Mouse (Mus musculus) frontal cortex, adult 2 months (tissue): ENCODE results near the gene G430095P16Rik. TPM values are rescaled to one million over a fixed set of nuclear protein-coding genes. Genes with fewer than 3 reads are reported as not detected.

Experiments
- DNase-seq, 2 experiments: peaks; one replicate each; pipeline ENCODE4 v3.0.0; 2022; ENCODE audit warnings: low spot score in 1 of 2; ENCODE audit errors: extremely low spot score in 1 of 2
- polyA plus RNA-seq: library from polyadenylated mRNA; depleted of rRNA; stranded (reverse); fragments of >200 nt; gene quantifications from 2 replicates; pipeline ENCODE4 v1.2.3, GENCODE M21; 2012; rRNA removed

Gene G430095P16Rik
- polyA plus RNA-seq = 0.36 TPM in 1 of 2 replicates, not detected in the other

DNA sequence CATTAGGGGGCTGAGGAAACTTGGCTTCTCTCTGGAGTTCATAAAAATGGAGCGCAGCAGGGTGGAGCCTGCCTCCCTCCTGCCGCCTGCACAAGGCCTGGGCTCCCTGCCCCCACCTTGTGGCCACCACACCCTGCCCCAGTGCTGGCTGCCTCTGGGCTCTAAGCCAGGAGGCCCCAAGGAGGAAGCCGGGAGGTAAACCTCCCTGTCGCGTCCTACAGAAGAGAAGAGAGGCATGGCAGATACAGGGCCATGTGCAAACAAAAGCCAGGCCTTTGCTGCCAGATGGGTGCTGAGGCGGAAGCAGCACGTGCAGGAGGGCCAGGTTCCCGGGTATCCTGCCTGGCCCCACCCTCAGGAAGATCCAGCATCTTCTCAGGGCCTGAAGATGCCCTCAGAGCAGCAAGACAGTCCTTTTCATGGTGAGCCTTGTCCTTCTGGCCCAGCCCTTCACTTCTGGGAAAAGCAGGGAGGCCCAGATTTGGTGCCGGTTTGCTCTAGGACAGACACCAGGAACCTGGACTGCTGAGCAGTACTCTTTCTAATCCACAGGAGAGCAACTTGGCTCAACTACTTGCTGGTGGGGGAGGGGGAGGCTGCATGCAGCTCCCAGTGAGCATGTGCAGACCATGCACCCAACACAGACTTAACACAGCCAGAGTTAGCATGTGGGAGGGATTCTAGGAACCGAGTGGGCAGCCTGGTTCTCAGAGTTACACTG is at the start of gene G430095P16Rik:
TSS of gene G430095P16Rik (plus strand) at position 158 of the 721 bp plus-strand sequence.
- DNase-seq = peak; percentile 58 to 70

GRCm38 (mm10) chr8:84677305-84677704 is 45.5 kb upstream of the G430095P16Rik start:
- DNase-seq = no peak

- no peak for DNase-seq
These were observed 41.3 kb upstream of the G430095P16Rik start for GRCm38 (mm10) chr8:84681476-84681875.

DNA sequence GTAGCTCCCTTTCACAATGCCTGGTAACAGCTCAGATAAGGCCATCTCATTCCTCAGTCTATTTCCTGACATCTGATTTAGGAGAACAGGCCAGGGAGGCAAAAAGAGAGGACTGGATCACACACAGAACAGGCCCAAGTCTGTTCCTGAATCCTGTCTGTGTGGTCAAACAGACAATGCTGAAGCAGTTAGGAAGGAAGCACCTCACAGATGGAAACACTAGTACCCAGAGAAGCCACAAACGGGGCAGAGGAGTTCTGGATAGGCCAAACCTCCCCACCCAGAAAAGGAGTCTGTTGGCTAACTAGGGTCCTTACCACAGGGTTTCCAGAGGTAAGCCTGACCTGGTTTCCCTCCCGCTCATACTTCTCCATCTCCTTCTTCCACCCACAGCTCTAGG is 40.5 kb upstream of the G430095P16Rik start:
- no peak for DNase-seq

- DNase-seq = no peak
These were observed 38.3 kb upstream of the G430095P16Rik start for GRCm38 (mm10) chr8:84684537-84684936.

- peak in 1 of 2 experiments; percentile 61 for DNase-seq
These were observed 36.4 kb upstream of the G430095P16Rik start, which contains the start of gene Trmt1 for GRCm38 (mm10) chr8:84686191-84687002. Gene Trmt1, plus strand, starts transcription at chr8:84686307.

DNA sequence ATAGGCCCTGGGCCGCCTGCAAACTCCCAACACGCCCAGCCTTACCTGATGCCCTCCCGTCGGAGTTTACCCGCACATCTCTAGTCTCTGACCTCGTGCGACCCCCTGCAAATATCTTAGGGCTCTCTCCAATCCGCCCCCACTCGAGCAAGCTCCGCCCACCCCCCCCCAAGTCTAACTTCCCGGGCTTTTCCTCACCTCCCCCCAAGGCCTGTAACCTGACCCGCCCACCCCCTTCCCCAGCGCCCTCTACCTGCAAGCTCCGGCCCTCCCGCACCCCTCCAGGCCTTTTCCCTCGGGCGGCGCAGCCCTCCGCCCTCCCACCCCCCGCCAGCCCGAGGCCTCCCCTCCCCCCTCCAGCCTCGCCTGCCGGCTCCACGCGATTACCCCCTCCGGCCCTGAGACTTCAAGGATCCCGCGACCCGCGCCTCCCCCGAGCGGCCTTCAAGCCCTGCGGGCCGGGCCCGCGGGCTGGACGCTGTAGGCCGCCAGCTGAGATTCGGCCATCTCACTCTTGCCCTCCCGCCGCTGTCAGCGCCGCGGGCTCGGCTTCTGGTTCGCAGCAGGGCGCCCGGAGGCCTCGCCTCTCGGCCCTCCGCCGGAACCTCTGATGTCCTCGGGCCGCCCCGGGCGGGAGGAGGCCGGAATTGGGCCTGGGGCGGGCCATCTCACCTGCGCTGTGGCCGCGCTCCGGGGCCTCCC is 35.7 kb upstream of the G430095P16Rik start:
- DNase-seq = no peak

DNA sequence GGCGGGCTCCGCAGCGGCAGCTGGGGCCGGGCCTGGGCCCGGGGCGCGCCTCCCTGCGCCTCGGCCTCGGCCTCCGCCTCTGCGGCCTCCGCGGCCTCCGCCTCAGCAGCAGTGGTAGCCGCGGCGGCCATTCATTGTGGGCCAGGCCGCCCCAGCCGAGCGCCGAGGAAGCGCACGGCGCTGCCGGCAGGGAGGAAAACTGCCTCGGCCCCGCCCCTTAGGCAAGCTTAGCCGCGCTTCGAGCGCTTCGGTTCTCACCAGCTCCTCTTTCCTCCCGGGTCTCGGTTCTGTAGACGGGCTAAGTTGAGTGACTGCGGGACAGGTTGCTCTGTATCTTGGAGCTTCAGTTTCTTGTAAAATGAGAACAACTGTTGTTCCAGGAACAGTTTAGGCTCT is 35.1 kb upstream of the G430095P16Rik start, which contains the start of gene Nacc1:
TSS of gene Nacc1 (minus strand) at position 158 of the 396 bp plus-strand sequence.
- peak in 1 of 2 experiments; percentile 87 for DNase-seq

- DNase-seq = peak; percentile 85 to 96
These were observed 33.5 kb upstream of the G430095P16Rik start for GRCm38 (mm10) chr8:84689091-84689915.

DNA sequence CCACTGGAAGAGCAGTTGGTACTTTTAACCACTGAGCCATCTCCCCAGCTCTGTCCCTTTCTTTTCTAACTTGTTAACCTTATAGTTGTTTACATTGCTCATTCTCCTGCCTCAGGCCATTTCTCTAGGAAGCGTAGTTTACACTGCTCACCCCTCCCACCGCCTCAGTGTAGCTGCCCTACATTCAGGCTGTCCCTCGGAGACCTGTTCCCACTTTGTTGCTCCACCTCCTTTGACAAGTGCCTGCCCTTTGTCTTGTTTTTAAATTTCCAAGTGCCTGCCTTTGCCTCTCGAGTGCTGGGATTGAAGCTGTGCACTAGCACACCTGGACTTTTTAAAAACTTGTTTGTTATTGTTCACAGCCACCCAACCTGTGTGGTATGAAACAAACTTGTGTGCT is 29.5 kb upstream of the G430095P16Rik start:
- DNase-seq = no peak

DNA sequence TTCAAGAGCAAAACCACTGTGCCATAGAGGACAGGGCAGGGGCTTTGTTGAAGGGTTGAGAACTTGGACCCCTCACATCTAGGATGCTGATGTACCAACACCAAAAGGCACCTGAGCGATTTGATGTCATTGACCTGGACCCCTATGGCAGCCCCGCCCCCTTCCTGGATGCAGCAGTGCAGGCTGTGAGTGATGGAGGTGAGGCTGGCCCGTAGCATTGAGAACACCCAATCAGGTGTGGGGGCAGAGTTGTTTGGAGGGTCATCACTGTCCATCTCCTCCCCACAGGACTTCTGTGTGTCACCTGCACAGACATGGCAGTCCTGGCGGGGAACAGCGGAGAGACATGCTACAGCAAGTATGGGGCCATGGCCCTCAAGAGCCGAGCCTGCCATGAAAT is 27.7 kb upstream of the G430095P16Rik start:
- no peak for DNase-seq

DNA sequence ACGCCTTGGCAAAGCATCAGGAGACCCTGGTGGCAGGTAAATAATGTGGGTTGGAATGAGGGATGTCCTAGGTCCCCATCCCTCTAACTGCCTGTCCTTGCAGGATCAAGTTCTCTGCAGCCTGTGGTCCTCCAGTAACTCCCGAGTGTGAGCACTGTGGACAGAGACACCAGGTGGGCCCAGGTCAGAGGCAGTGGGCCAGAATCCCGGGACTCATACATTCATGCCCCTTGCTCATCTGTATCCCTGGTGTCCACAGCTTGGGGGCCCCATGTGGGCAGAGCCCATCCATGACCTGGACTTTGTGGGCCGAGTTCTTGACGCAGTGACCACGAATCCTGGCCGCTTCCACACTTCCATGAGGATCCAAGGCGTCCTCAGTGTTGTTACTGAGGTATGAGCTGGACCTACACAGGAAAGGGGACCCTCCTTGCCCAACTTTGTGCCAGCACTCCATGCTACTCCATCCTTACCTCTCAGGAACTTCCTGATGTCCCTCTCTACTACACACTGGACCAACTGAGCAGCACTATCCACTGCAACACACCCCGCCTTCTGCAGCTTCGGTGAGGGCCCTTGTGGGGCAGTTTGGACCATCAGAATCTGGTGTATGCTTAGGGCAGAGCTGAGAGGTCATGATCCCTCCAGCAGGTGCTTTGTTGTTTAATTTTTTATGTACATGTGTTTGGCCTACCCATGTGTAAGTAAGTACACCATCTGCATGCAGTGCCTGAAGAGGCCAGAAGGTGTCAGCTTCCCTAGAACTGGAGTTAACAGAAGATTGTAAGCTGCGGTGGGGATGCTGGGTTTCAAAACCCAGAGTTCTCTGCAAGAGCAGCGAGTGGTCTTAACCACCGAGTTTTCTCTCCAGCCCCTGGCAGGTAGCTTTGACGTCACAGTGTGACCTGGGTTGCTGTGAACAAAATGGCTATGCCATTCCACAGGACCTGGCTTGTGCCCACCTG is 25.4 kb upstream of the G430095P16Rik start:
- DNase-seq = peak in 1 of 2 experiments; percentile 61

- DNase-seq = no peak
These were observed 24.5 kb upstream of the G430095P16Rik start for GRCm38 (mm10) chr8:84698288-84698687.

DNA sequence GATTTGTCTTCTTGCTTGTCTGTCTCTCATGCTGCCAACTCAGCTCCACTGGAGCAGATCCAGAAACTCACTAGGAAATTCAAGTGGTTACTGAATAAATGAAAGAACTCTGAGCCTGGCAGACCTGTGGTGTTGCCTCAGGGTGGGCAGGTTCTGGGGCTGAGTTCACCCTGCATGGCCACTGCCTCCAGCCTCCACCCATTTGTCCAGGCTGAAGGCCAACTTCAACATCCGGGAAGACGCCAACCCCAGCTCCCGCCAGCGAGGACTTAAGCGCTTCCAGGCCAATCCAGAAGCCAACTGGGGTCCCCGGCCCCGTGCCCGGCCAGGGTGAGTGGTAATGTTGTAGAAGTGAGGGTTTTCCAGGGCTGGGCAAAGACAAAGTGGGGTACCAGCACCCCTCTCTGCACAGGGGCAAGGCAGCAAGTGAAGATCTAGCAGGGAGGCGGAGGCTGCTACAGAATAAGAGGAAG is 23.8 kb upstream of the G430095P16Rik start:
- no peak for DNase-seq

- DNase-seq = peak in 1 of 2 experiments; percentile 69
These were observed 22.9 kb upstream of the G430095P16Rik start for GRCm38 (mm10) chr8:84699861-84700322.

GRCm38 (mm10) chr8:84700526-84700925 is 22.3 kb upstream of the G430095P16Rik start:
- DNase-seq = no peak

DNA sequence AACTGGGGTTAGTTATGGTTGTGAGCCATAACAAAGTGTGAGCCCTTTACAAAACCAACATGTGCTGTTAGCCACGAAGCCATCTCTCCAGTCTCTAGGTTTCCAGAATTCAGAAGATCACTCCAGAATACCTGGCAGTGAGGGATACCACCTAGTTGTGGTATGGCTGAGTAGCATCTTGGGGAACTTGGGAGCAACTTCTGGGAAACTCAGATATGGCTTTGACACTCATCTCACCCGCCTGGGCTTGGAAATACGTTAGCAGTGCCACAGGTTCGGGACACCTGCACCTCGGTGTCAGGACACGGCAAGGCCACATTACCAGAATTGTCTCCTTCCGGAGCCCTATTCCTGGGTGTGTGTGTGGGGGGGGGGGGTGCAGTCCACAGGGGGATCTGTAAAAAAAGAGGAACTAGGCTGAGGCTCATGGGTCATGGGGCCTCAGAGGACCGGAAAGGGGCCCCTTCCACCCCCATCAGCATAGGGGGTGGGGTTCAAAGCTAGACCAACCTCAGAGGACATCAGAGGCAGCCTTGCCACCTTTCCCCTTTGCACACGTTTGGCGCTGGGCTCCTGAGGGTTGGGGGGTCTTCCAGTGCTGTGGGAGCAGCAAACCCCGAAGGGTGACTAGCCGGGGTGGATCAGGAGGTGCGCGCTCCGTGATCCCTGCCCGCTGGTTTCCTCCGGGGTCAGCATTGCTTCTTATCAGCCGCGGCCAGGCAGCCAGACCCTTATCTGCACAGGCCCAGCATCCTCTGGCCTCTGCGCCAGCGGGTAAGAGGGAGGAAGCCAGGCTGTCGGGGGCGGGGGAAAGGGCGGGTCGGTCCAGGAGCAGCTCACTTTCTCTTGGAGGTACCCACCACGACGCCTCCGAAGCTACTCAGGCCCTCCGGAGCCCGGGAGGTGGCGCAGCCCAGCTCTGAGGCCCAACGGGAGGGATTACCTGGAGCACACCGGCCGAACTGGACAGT is 21.6 kb upstream of the G430095P16Rik start, which contains the start of gene Lyl1:
TSS of gene Lyl1 (plus strand) at position 517 of the 971 bp plus-strand sequence.
- no peak for DNase-seq
